Mouse (Mus musculus) lung, postnatal 0 days (tissue): Measurements from ENCODE around the gene Trim5.

Experiments
- CTCF ChIP-seq: IDR thresholded peaks from 2 replicates; pipeline ENCODE4 v1.5.1; 2016; ENCODE audit warnings: antibody characterized with exemption, mild to moderate bottlenecking
- EP300 ChIP-seq: IDR thresholded peaks from 2 replicates; pipeline ENCODE4 v1.6.1; 2016; ENCODE audit warnings: antibody characterized with exemption, mild to moderate bottlenecking, control low read depth

GRCm38 (mm10) chr7:104218701-104219569 is 69.0 kb downstream of the Trim5 start, which contains the start of gene Trim6:
- no peak for TF ChIP-seq CTCF
- no peak for TF ChIP-seq EP300
